Mouse (Mus musculus) adrenal gland (tissue): ENCODE data around the gene Cavin1.

Experiments
- intact Hi-C: fragments of 180-260 bp; cut with DNase I; formaldehyde crosslinking; loops from one replicate; pipeline ENCODE4 v1.15.1; 2025

The Cavin1 gene

GRCm38 (mm10) chr11:100982087-100982486 is 11.4 kb upstream of the Cavin1 start:
- intact Hi-C loops, result loop anchor here (2.0 to 5.0 kb wide), 2 partner anchors 77 to 200 kb away; no protein-coding TSS in a partner anchor

GRCm38 (mm10) chr11:100981236-100981635 is 10.5 kb upstream of the Cavin1 start:
- intact Hi-C loops, result loop anchor here (5.0 kb wide), 1 partner anchor 201 kb away; no protein-coding TSS in a partner anchor

GRCm38 (mm10) chr11:100980438-100980837 is 9.8 kb upstream of the Cavin1 start:
- intact Hi-C loops, result loop anchor here (5.0 kb wide), 1 partner anchor 202 kb away; no protein-coding TSS in a partner anchor

GRCm38 (mm10) chr11:100979887-100980286 is 9.2 kb upstream of the Cavin1 start:
- intact Hi-C loops, result loop anchor here (5.0 kb wide), 1 partner anchor 202 kb away; no protein-coding TSS in a partner anchor

- intact Hi-C loops, result no loop called here
Measured at GRCm38 (mm10) chr11:100975241-100975640, 4.6 kb upstream of the Cavin1 start.

GRCm38 (mm10) chr11:100974381-100974970 is 3.8 kb upstream of the Cavin1 start:
- intact Hi-C loops, result no loop called here

- intact Hi-C loops, result no loop called here
Measured at GRCm38 (mm10) chr11:100973245-100973644, 2.6 kb upstream of the Cavin1 start.

- intact Hi-C loops, result no loop called here
Measured at GRCm38 (mm10) chr11:100971455-100971854, 768 bp upstream of the Cavin1 start.

GRCm38 (mm10) chr11:100969744-100970556 is 737 bp downstream of the Cavin1 start:
- intact Hi-C loops, result no loop called here

- intact Hi-C loops, result no loop called here
Measured at GRCm38 (mm10) chr11:100969189-100969743, 1.4 kb downstream of the Cavin1 start.

GRCm38 (mm10) chr11:100968501-100968900 is 2.2 kb downstream of the Cavin1 start:
- intact Hi-C loops, result no loop called here

GRCm38 (mm10) chr11:100967881-100968420 is 2.7 kb downstream of the Cavin1 start:
- intact Hi-C loops, result no loop called here

- intact Hi-C loops, result no loop called here
Measured at GRCm38 (mm10) chr11:100967376-100967775, 3.3 kb downstream of the Cavin1 start.

GRCm38 (mm10) chr11:100965760-100966159 is 4.9 kb downstream of the Cavin1 start:
- intact Hi-C loops, result no loop called here

GRCm38 (mm10) chr11:100964901-100965542 is 5.7 kb downstream of the Cavin1 start:
- intact Hi-C loops, result loop anchor here (5.0 kb wide), 1 partner anchor 398 kb away; no protein-coding TSS in a partner anchor

GRCm38 (mm10) chr11:100964180-100964579 is 6.5 kb downstream of the Cavin1 start:
- intact Hi-C loops, result loop anchor here (5.0 kb wide), 1 partner anchor 397 kb away; no protein-coding TSS in a partner anchor

GRCm38 (mm10) chr11:100963647-100964046 is 7.0 kb downstream of the Cavin1 start:
- intact Hi-C loops, result loop anchor here (5.0 kb wide), 1 partner anchor 396 kb away; no protein-coding TSS in a partner anchor

- intact Hi-C loops, result loop anchor here (5.0 kb wide), 1 partner anchor 395 kb away; no protein-coding TSS in a partner anchor
Measured at GRCm38 (mm10) chr11:100962371-100962911, 8.2 kb downstream of the Cavin1 start.

GRCm38 (mm10) chr11:100960540-100960939 is 10.1 kb downstream of the Cavin1 start:
- intact Hi-C loops, result loop anchor here (5.0 kb wide), 1 partner anchor 393 kb away; no protein-coding TSS in a partner anchor

- intact Hi-C loops, result loop anchor here (5.0 kb wide), 1 partner anchor 393 kb away; no protein-coding TSS in a partner anchor
Measured at GRCm38 (mm10) chr11:100959826-100960225, 10.9 kb downstream of the Cavin1 start.

GRCm38 (mm10) chr11:100959464-100959810 is 11.2 kb downstream of the Cavin1 start:
- intact Hi-C loops, result no loop called here
